Mouse (Mus musculus): Measurements from ENCODE around the gene Gm10722.
"Not testable (repeated sequence)": the region's sequence is repeated elsewhere in the genome, so short reads cannot be mapped to it uniquely, and the experiment has no call there.

Gene Gm10722

GRCm38 (mm10) chr9:3025653-3026052 lies 24.9 kb downstream of the Gm10722 start:
- peak; percentile 64 for DNase-seq (ENCODE audit: low spot score)

GRCm38 (mm10) chr9:3026136-3026535 lies 25.4 kb downstream of the Gm10722 start:
- DNase-seq (ENCODE audit: low spot score): not testable (repeated sequence)

DNA sequence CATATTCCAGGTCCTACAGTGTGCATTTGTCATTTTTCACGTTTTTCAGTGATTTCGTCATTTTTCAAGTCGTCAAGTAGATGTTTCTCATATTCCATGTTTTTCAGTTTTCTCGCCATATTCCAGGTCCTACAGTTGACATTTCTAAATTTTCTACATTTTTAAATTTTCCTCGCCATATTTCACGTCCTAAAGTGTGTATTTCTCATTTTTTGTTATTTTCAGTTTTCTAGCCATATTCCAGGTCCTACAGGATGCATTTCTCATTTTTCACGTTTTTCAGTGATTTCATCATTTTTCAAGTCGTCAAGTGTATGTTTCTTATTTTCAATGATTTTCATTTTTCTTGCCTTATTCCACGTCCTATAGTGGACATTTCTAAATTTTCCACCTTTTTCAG lies 26.0 kb downstream of the Gm10722 start:
- DNase-seq (ENCODE audit: low spot score): not testable (repeated sequence)

DNA sequence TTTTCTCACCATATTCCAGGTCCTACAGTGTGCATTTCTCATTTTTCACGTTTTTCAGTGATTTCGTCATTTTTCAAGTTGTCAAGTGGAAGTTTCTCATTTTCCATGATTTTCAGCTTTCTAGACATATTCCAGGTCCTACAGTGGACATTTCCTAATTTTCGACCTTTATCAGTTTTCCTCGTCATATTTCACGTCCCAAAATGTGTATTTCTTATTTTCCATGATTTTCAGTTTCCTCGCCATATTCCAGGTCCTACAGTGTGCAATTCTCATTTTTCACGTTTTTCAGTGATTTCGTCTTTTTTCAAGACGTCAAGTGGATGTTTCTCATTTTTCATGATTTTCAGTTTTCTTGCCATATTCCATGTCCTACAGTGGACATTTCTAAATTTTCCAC lies 26.5 kb downstream of the Gm10722 start:
- DNase-seq (ENCODE audit: low spot score): not testable (repeated sequence)

- DNase-seq (ENCODE audit: low spot score): peak; percentile 27
These were observed 28.7 kb downstream of the Gm10722 start for GRCm38 (mm10) chr9:3029276-3030000.

- not testable (repeated sequence) for DNase-seq (ENCODE audit: low spot score)
These were observed 30.1 kb downstream of the Gm10722 start for GRCm38 (mm10) chr9:3030677-3031318.

GRCm38 (mm10) chr9:3034299-3034698 lies 33.6 kb downstream of the Gm10722 start, which contains the start of gene Gm17535:
TSS of gene Gm17535 (plus strand) at chr9:3034599.
- not testable (repeated sequence) for DNase-seq (ENCODE audit: low spot score)

DNA sequence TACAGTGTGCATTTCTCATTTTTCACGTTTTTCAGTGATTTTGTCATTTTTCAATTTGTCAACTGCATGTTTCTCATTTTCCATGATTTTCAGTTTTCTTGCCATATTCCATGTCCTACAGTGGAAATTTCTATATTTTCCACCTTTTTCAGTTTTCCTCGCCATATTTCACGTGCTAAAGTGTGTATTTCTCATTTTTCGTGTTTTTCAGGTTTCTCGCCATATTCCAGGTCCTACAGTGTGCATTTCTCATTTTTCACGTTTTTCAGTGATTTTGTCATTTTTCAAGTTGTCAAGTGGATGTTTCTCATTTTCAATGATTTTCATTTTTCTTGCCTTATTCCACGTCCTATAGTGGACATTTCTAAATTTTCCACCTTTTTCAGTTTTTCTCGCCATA lies 35.9 kb downstream of the Gm10722 start, which contains the start of gene Gm10715:
TSS of gene Gm10715 (plus strand) at position 301 of the 400 bp plus-strand sequence.
- not testable (repeated sequence) for DNase-seq (ENCODE audit: low spot score)

DNA sequence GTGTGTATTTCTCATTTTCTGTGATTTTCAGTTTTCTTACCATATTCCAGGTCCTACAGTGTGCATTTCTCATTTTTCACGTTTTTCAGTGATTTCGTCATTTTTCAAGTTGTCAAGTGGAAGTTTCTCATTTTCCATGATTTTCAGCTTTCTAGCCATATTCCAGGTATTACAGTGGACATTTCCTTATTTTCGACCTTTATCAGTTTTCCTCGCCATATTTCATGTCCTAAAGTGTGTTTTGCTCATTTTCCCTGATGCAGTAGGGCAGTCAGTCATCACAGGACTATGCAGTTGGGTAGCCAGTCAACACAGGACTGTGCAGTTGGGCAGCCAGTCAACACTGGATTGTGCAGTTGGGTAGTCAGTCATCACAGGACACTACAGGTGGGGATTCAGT lies 37.4 kb downstream of the Gm10722 start:
- not testable (repeated sequence) for DNase-seq (ENCODE audit: low spot score)

Data from layer of hippocampus, adult 11-12 months (tissue).